Mouse (Mus musculus) skeletal muscle tissue, adult 2 months (tissue): ENCODE measurements around the gene Rnf43.

Experiments used
- DNase-seq: peaks from one replicate; pipeline ENCODE4 v3.0.0-alpha.2; 2012; ENCODE audit warnings: low read depth, low spot score

Gene Rnf43

GRCm38 (mm10) chr11:87662407-87662806, at the start of gene Rnf43:
Rnf43 (plus strand) TSS chr11:87662722.
- DNase-seq, result peak; percentile 47

- no peak for DNase-seq
These were observed 48.5 kb upstream of the Rnf43 start for GRCm38 (mm10) chr11:87613972-87614371.

- no peak for DNase-seq
These were observed 47.0 kb upstream of the Rnf43 start for GRCm38 (mm10) chr11:87615551-87615950.

GRCm38 (mm10) chr11:87615952-87616351, 46.6 kb upstream of the Rnf43 start:
- no peak for DNase-seq

GRCm38 (mm10) chr11:87616790-87617474, 45.6 kb upstream of the Rnf43 start, which contains the start of gene Hsf5:
Hsf5 (plus strand) TSS chr11:87617164.
- DNase-seq, result no peak

GRCm38 (mm10) chr11:87617606-87618005, 44.9 kb upstream of the Rnf43 start:
- no peak for DNase-seq

- no peak for DNase-seq
These were observed 39.4 kb upstream of the Rnf43 start for GRCm38 (mm10) chr11:87623160-87623559.

- DNase-seq, result no peak
These were observed 32.7 kb upstream of the Rnf43 start for GRCm38 (mm10) chr11:87629859-87630258.

- DNase-seq, result no peak
These were observed 23.7 kb upstream of the Rnf43 start for GRCm38 (mm10) chr11:87638793-87639192.

- peak; percentile 20 for DNase-seq
These were observed 23.3 kb upstream of the Rnf43 start for GRCm38 (mm10) chr11:87639206-87639605.

- DNase-seq, result no peak
These were observed 19.7 kb upstream of the Rnf43 start for GRCm38 (mm10) chr11:87642865-87643264.

GRCm38 (mm10) chr11:87654693-87655092, 7.8 kb upstream of the Rnf43 start:
- DNase-seq, result no peak

- no peak for DNase-seq
These were observed 3.3 kb upstream of the Rnf43 start for GRCm38 (mm10) chr11:87659216-87659615.

GRCm38 (mm10) chr11:87662822-87663221, 300 bp downstream of the Rnf43 start:
- DNase-seq, result no peak

- no peak for DNase-seq
These were observed 1.4 kb downstream of the Rnf43 start for GRCm38 (mm10) chr11:87663948-87664347.

- DNase-seq, result no peak
These were observed 2.0 kb downstream of the Rnf43 start for GRCm38 (mm10) chr11:87664521-87664920.

- DNase-seq, result no peak
These were observed 2.7 kb downstream of the Rnf43 start for GRCm38 (mm10) chr11:87665224-87665623.

GRCm38 (mm10) chr11:87665658-87666057, 3.1 kb downstream of the Rnf43 start:
- DNase-seq, result no peak

GRCm38 (mm10) chr11:87666256-87667035, 3.9 kb downstream of the Rnf43 start:
- no peak for DNase-seq

- DNase-seq, result no peak
These were observed 4.9 kb downstream of the Rnf43 start for GRCm38 (mm10) chr11:87667107-87668090.

GRCm38 (mm10) chr11:87673282-87673681, 10.8 kb downstream of the Rnf43 start:
- DNase-seq, result no peak

- no peak for DNase-seq
These were observed 13.1 kb downstream of the Rnf43 start for GRCm38 (mm10) chr11:87675606-87676005.
